Mouse (Mus musculus) forebrain, embryonic 14.5 days (tissue): ENCODE measurements at regions not wholly inside any gene's neighbourhood (a gene's known extent, or its start where the extent isn't known, plus 50 kb on each side); places are given as distances from the start of the nearest gene placed in this dataset.
A peak's percentile ranks its signal among the peaks of the same experiment; 100 is the strongest.
"Not testable (repeated sequence)": the region's sequence is repeated elsewhere in the genome, so short reads cannot be mapped to it uniquely, and the experiment has no call there.

Source experiments
- ATAC-seq: fragments of 200-750 bp; cut with Nextera tagmentation; 2 replicates; pipeline ENCODE4 v1.8.0; 2017; ENCODE audit warnings: mild to moderate bottlenecking, moderate library complexity
- DNase-seq: peaks from one replicate; pipeline ENCODE4 v3.0.0-alpha.2; 2015; ENCODE audit warnings: low spot score
- H3K27ac ChIP-seq: fragments of 300-500 bp; sonication (generic); 2 replicates; pipeline ENCODE4 v1.5.1; 2014; ENCODE audit warnings: low read depth, mild to moderate bottlenecking, control low read depth, low read length, moderate library complexity
- H3K27me3 ChIP-seq: fragments of 300-500 bp; sonication (generic); replicated peaks from 2 replicates; pipeline ENCODE4 v1.6.1; 2014; ENCODE audit warnings: low read length, control low read depth, mixed read lengths; ENCODE audit not compliant: control insufficient read depth, insufficient read depth
- H3K36me3 ChIP-seq: fragments of 300-500 bp; sonication (generic); 2 replicates; pipeline ENCODE4 v1.6.1; 2014; ENCODE audit warnings: low read length, control low read depth; ENCODE audit not compliant: control insufficient read depth, insufficient read depth
- H3K4me1 ChIP-seq: fragments of 300-500 bp; sonication (generic); 2 replicates; pipeline ENCODE4 v1.6.1; 2014; ENCODE audit warnings: antibody characterized with exemption, low read length, control low read depth; ENCODE audit not compliant: control insufficient read depth, insufficient read depth
- H3K4me2 ChIP-seq: fragments of 300-500 bp; sonication (generic); 2 replicates; pipeline ENCODE4 v1.6.1; 2014; ENCODE audit warnings: mild to moderate bottlenecking, control low read depth, low read length
- H3K4me3 ChIP-seq: fragments of 300-500 bp; sonication (generic); 2 replicates; pipeline ENCODE4 v1.5.1; 2014; ENCODE audit warnings: low read depth, low read length, control low read depth
- H3K9ac ChIP-seq: fragments of 300-500 bp; sonication (generic); 2 replicates; pipeline ENCODE4 v1.6.1; 2014; ENCODE audit warnings: mild to moderate bottlenecking, low read length, control low read depth, moderate library complexity
- H3K9me3 ChIP-seq: fragments of 300-500 bp; sonication (generic); replicated peaks from 2 replicates; pipeline ENCODE4 v1.6.1; 2016; ENCODE audit warnings: low read length, control low read depth, mixed read lengths; ENCODE audit not compliant: control insufficient read depth
- WGBS: fragments of 180-500 bp; shearing (Covaris S2); extraction: QIAGEN DNeasy Blood & Tissue Kit; methylation state at CpG from one replicate; pipeline ENCODE4 v1.1.7; 2014; 5-methylcytosine and 5-hydroxymethylcytosine counted together

DNA sequence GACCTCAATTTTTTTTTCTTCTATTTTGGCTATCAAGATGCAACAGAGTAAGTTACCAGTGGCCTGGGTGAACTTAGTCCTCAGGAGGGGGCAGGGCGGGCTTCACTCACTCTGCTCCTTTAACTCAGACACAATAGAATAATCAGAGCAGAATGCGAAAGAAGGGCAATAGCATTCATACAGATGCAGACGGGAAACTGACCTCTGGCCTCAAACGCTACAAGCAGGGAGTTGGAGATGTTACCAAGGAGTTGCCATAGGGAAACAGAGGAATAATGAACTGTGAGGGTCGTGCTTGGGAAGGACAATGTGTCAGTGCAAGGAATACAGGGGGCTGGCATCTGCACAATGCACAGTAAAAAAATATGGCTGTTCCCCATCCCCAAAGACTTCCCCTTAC is 116.3 kb downstream of the Cand1 start:
- Histone ChIP-seq H3K4me2 (no peak overlapping the region), H3K4me1 (no peaks in the 10 kb centered on the region), H3K9me3 (no peaks in the 10 kb centered on the region), H3K27me3 (no peaks in the 10 kb centered on the region), H3K9ac (no peak overlapping the region), H3K4me3 (no peak overlapping the region), H3K27ac (no peak overlapping the region), H3K36me3 (no peaks in the 10 kb centered on the region)
- 62% methylated on average over 5 of the region's 5 CpGs for WGBS
- ATAC-seq (no peak), DNase-seq (no peak)

DNA sequence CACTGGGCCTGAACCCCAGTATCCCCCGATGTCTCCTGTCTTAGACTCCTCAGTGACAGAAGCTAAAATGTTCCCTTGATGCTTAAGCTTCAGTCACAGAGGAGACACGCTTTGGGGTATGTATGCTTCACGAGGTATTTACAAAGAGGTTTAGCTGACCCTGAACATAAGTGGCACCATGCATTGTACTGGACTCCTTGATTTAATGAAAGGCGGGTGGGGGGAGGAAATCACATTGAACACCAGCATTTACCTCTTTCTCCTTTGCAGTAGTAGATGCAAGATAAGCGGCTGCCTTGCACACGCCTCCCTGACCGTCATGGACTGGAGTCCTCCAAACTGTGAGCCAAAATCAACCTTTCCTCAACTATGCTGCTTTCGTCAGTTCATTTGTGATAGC is 117.5 kb downstream of the Cand1 start:
- H3K9me3 ChIP-seq = no peaks in the 10 kb centered on the region
- no peak overlapping the region for H3K4me2 ChIP-seq
- H3K4me1 ChIP-seq = no peaks in the 10 kb centered on the region
- ATAC-seq (no peak), DNase-seq (no peak)
- H3K27ac ChIP-seq = no peak overlapping the region
- H3K27me3 ChIP-seq = no peaks in the 10 kb centered on the region
- 82% methylated on average over 8 of the region's 8 CpGs for WGBS
- no peak overlapping the region for H3K4me3 ChIP-seq
- no peaks in the 10 kb centered on the region for H3K36me3 ChIP-seq
- H3K9ac ChIP-seq = no peak overlapping the region

DNA sequence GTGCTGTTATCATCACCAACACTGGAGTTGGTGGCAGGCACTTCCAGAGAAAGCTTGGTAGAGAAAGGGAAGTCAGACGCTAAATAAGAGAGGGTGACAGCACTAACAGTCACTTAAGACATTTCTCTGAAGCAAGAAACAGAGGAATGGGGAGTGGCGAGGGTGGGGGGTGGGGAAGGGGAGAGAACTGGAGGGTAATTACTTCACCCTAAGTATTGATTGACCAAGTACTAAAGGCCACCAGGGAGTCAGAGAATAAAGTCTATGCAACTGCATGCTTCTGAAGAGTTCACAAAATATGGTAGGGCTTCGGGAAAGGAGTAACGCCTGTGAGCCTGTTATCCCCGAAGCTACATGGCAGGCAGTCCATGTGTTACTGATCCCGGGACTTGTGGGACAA is 118.3 kb downstream of the Cand1 start:
- no peaks in the 10 kb centered on the region for H3K27me3 ChIP-seq
- H3K9ac ChIP-seq = no peak overlapping the region
- ATAC-seq (no peak), DNase-seq (no peak)
- no peak overlapping the region for H3K27ac ChIP-seq
- H3K4me3 ChIP-seq = no peak overlapping the region
- no peaks in the 10 kb centered on the region for H3K9me3 ChIP-seq
- H3K4me2 ChIP-seq = no peak overlapping the region
- no peaks in the 10 kb centered on the region for H3K4me1 ChIP-seq
- 67% methylated on average over 6 of the region's 6 CpGs for WGBS
- H3K36me3 ChIP-seq = no peaks in the 10 kb centered on the region

DNA sequence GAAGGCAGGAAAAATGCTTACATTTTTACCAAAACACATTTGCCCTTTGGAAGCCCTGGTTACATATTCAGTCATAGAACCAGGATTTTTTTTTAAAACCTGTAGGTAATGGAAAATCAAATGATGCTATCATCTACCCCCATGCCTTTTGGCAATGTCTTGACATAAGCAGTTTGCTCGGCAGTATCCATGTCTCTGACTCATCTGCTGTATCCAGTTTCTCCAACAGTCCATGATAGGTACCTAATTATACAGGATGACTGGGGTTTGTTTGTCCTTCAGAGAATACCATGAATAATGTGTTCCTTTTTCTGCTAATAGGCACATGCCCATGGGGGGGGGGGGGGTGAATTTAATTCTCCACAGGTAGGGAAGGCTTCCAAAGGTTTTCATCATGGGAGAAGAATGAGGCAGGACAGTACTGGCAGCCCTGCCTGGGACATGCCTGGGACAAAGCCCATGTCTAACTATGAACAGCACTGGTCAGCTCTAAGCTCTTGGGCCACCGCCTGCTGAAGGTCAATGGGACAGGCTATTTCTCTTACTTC is 122.9 kb downstream of the Cand1 start:
- no peak overlapping the region for H3K9ac ChIP-seq
- H3K27ac ChIP-seq = no peak overlapping the region
- H3K4me3 ChIP-seq = no peak overlapping the region
- no peaks in the 10 kb centered on the region for H3K4me1 ChIP-seq
- H3K36me3 ChIP-seq = no peaks in the 10 kb centered on the region
- no peak overlapping the region for H3K4me2 ChIP-seq
- DNase-seq (no peak), ATAC-seq (no peak)
- H3K27me3 ChIP-seq = no peaks in the 10 kb centered on the region
- no peaks in the 10 kb centered on the region for H3K9me3 ChIP-seq
- 66% methylated on average over 2 of the region's 2 CpGs for WGBS

DNA sequence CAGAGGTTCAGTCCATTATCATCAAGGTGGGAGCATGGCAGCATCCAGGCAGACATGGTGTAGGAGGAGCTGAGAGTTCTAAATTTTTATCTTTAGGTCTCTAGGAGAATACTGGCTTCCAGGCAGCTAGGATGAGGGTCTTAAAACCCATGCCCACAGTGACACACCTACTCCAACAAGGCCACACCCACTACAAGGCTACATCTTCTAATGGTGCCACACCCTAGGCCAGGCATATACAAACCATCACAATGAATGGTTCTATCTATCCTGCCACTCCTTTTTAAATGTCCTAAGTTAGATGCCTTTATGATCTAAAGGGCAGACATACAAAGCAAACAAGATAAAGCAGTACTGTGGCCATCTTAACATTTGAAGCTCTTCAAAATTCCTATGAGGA is 124.7 kb downstream of the Cand1 start:
- not testable (repeated sequence) for H3K9me3 ChIP-seq, H3K4me1 ChIP-seq, ATAC-seq, H3K27ac ChIP-seq, H3K9ac ChIP-seq, DNase-seq, H3K36me3 ChIP-seq, H3K4me3 ChIP-seq, H3K4me2 ChIP-seq, H3K27me3 ChIP-seq

DNA sequence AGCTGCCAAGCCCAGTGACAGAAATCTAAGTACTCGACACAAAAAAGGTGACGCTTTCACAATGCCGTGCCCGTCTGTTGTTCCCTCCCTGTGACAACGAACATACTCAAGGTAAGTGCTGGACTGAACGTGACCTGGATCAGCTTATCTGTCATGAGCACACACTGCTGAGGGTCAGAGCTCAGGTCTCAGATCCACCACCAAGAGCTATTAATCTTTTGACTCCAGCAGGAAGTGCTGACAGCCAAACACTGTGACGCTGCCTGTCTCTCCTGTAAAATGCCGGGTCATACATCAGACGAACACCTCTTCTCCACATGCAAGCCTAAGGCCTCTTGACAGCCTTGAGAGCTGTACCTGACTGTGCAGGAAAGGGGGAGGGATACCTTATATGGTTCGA is 125.2 kb downstream of the Cand1 start:
- H3K36me3 ChIP-seq = no peaks in the 10 kb centered on the region
- H3K4me1 ChIP-seq = no peaks in the 10 kb centered on the region
- no peak for DNase-seq
- no peak overlapping the region for H3K4me3 ChIP-seq
- no peak for ATAC-seq
- 78% methylated on average over 10 of the region's 10 CpGs for WGBS
- H3K27me3 ChIP-seq = no peaks in the 10 kb centered on the region
- H3K9ac ChIP-seq = no peak overlapping the region
- no peak overlapping the region for H3K27ac ChIP-seq
- H3K4me2 ChIP-seq = no peak overlapping the region
- no peaks in the 10 kb centered on the region for H3K9me3 ChIP-seq

DNA sequence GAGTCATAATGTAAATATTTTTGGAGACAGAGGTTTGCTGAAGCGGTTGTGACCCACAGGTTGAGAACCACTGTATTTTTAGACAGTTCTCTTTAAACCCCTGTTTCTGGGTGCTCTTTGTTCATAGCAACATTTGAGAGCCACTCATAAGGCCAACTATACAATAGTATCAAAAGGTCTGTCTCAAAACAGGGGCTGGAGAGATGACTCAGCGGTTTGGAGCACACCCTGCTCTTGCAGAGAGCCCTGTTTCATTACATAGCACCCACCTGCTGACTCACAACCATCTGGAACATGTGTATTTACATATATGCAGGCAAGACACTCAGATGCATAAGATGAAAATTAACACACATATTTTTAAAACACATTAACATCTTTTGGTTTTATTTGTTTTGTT is 128.0 kb downstream of the Cand1 start:
- no peaks in the 10 kb centered on the region for H3K27me3 ChIP-seq
- DNase-seq (no peak), ATAC-seq (no peak)

DNA sequence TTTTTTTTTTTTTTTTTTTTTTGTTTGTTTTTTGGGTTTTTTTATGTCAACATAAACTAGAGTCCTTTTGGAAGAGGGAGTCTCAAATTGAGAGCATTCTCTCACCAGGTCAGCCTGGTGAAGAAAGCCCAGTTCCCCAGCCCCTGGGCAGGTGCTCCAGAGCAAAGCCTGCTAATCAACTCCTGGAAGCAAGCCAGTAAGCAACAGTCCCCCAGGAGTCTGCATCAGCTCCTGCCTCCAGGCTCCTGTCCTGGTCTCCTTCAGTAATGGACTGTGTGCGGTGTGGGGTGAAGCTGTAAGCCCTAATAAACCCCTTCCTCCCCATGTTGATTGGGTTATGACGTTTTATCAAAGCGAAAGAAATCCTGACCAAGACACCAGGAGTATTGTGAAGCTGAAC is 128.4 kb downstream of the Cand1 start:
- Histone ChIP-seq H3K36me3 (no peaks in the 10 kb centered on the region), H3K9me3 (no peaks in the 10 kb centered on the region), H3K27ac (no peak overlapping the region), H3K27me3 (no peaks in the 10 kb centered on the region), H3K9ac (no peak overlapping the region), H3K4me1 (no peaks in the 10 kb centered on the region), H3K4me2 (no peak overlapping the region), H3K4me3 (no peak overlapping the region)
- DNase-seq (peak; percentile 21), ATAC-seq (no peak)
- WGBS = 79% methylated on average over 3 of the region's 3 CpGs

More for the DNA sequence above, 128.0 kb downstream of the Cand1 start:
- Histone ChIP-seq H3K27ac (no peak overlapping the region), H3K9me3 (no peaks in the 10 kb centered on the region), H3K4me1 (no peaks in the 10 kb centered on the region), H3K36me3 (no peaks in the 10 kb centered on the region), H3K4me3 (no peak overlapping the region), H3K9ac (no peak overlapping the region), H3K4me2 (no peak overlapping the region)
- WGBS = 83% methylated on average over 2 of the region's 2 CpGs

DNA sequence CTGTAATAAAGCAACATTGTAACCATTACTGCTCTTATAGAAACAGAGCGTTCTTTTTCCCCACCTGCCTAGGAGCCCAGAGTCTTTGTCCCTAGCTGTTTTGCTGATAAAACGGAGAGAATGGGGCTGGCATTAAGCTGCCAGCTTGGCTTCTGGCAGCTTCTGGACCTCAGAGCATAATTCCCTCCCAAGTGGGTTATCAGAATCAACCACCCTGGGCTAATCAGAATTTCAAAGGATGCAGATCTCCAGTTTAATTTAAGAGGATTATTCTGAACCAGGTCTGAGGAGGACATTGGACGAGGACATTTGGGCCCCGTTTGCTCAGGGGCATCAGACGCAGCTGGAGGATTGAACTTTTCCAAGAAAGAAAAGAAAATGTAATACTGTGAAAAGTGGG is 129.2 kb downstream of the Cand1 start:
- no peak overlapping the region for H3K27ac ChIP-seq
- DNase-seq = no peak

More for the DNA sequence above, 129.2 kb downstream of the Cand1 start:
- no peak overlapping the region for H3K4me3 ChIP-seq
- ATAC-seq = no peak
- no peaks in the 10 kb centered on the region for H3K9me3 ChIP-seq
- no peaks in the 10 kb centered on the region for H3K36me3 ChIP-seq
- no peak overlapping the region for H3K4me2 ChIP-seq
- no peaks in the 10 kb centered on the region for H3K27me3 ChIP-seq
- H3K9ac ChIP-seq = no peak overlapping the region
- WGBS = 12% methylated on average over 5 of the region's 5 CpGs
- H3K4me1 ChIP-seq = no peaks in the 10 kb centered on the region
